Mouse (Mus musculus) left cerebral cortex, postnatal 36 days (tissue): ENCODE results near the gene Apoa4. TPM values are rescaled to one million over a fixed set of nuclear protein-coding genes. Genes with fewer than 3 reads are reported as not detected.

Source experiments
- DNase-seq, 2 experiments: peaks; one replicate each; pipeline ENCODE4 v3.0.0; 2021 to 2022; ENCODE audit warnings: low spot score in 2 of 2, mixed read lengths in 1 of 2
- intact Hi-C: fragments of 180-260 bp; cut with DNase I; formaldehyde crosslinking; loops from one replicate; pipeline ENCODE4 v1.15.1; 2025
- total RNA-seq, 2 experiments: library from RNA; stranded (reverse); gene quantifications; 2 replicates each; pipeline ENCODE4 v1.2.3; 2021

The Apoa4 gene
- total RNA-seq, 2 experiments from 2014 or later = not detected

GRCm38 (mm10) chr9:46269125-46269524 lies 28.6 kb downstream of the Apoa4 start:
- intact Hi-C loops = no loop called here
- no peak for DNase-seq

- DNase-seq = no peak
- intact Hi-C loops = no loop called here
Observed at GRCm38 (mm10) chr9:46270782-46271181, 30.3 kb downstream of the Apoa4 start.

GRCm38 (mm10) chr9:46272070-46272469 lies 31.6 kb downstream of the Apoa4 start:
- intact Hi-C loops = no loop called here
- DNase-seq = no peak

- intact Hi-C loops = no loop called here
- DNase-seq = peak; percentile 90 to 91
Observed at GRCm38 (mm10) chr9:46272677-46273454, 32.4 kb downstream of the Apoa4 start, which contains the start of gene Zpr1. TSS of gene Zpr1 (plus strand) at chr9:46273064.

GRCm38 (mm10) chr9:46274494-46274893 lies 34.0 kb downstream of the Apoa4 start:
- intact Hi-C loops = no loop called here
- DNase-seq = no peak

- intact Hi-C loops = no loop called here
- peak; percentile 91 to 93 for DNase-seq
Observed at GRCm38 (mm10) chr9:46282631-46283436, 42.3 kb downstream of the Apoa4 start, which contains the start of gene Bud13. TSS of gene Bud13 (plus strand) at chr9:46283008.

Other genes starting within 250 kb of the Apoa4 start
- 100 to 1,000 TPM; 210 to 220 TPM for gene Pafah1b2, start 228.0 kb upstream of the Apoa4 start, total RNA-seq
- 100 to 1,000 TPM; 119 to 130 TPM for gene Sik3, start 227.9 kb upstream of the Apoa4 start, total RNA-seq
- under 1 TPM; 0.42 to 0.79 TPM for gene Apoa1, start 12.1 kb upstream of the Apoa4 start, total RNA-seq
- gene Apoc3, start 5.1 kb upstream of the Apoa4 start, total RNA-seq = 1 to 10 TPM in 1 of 2 experiments, not detected in 1; 1.4 TPM
- not detected for gene Apoa5, start 27.9 kb downstream of the Apoa4 start, total RNA-seq
- gene Zpr1, start 32.4 kb downstream of the Apoa4 start, total RNA-seq = 10 to 100 TPM; 38.8 to 44.1 TPM
- 10 to 100 TPM; 10.4 to 16.2 TPM for gene Bud13, start 42.3 kb downstream of the Apoa4 start, total RNA-seq
- gene 4931429L15Rik, start 79.3 kb downstream of the Apoa4 start, total RNA-seq = under 1 TPM in 1 of 2 experiments, not detected in 1; 0.35 TPM